Mouse (Mus musculus) c-Kit-positive CD71-positive TER-119-negative erythroid progenitor cells, embryonic 14.5 days (primary cell): Measurements from ENCODE around the gene Slc22a15.
"Not testable (repeated sequence)": the region's sequence is repeated elsewhere in the genome, so short reads cannot be mapped to it uniquely, and the experiment has no call there.

Source experiments
- DNase-seq: peaks from one replicate; pipeline ENCODE4 v3.0.0-alpha.2; 2013; ENCODE audit warnings: low read depth

Gene Slc22a15

GRCm38 (mm10) chr3:101867001-101867421 is 57.2 kb downstream of the Slc22a15 start:
- no peak for DNase-seq

GRCm38 (mm10) chr3:101861856-101862255 is 62.4 kb downstream of the Slc22a15 start:
- DNase-seq: no peak

GRCm38 (mm10) chr3:101860151-101860550 is 64.1 kb downstream of the Slc22a15 start:
- no peak for DNase-seq

- DNase-seq: no peak
Measured at GRCm38 (mm10) chr3:101859740-101860139, 64.5 kb downstream of the Slc22a15 start.

GRCm38 (mm10) chr3:101854075-101854474 is 70.2 kb downstream of the Slc22a15 start:
- no peak for DNase-seq

GRCm38 (mm10) chr3:101851363-101851762 is 72.9 kb downstream of the Slc22a15 start:
- DNase-seq: no peak

GRCm38 (mm10) chr3:101848816-101849215 is 75.4 kb downstream of the Slc22a15 start, which contains the start of gene Mab21l3:
TSS of gene Mab21l3 (minus strand) at chr3:101848959.
- no peak for DNase-seq

GRCm38 (mm10) chr3:101846096-101846495 is 78.2 kb downstream of the Slc22a15 start:
- DNase-seq: no peak

GRCm38 (mm10) chr3:101842372-101843094 is 81.7 kb downstream of the Slc22a15 start:
- no peak for DNase-seq

- DNase-seq: no peak
Measured at GRCm38 (mm10) chr3:101839327-101839726, 84.9 kb downstream of the Slc22a15 start.

GRCm38 (mm10) chr3:101836971-101837370 is 87.3 kb downstream of the Slc22a15 start:
- DNase-seq: no peak

- DNase-seq: no peak
Measured at GRCm38 (mm10) chr3:101836532-101836931, 87.7 kb downstream of the Slc22a15 start.

- DNase-seq: peak; percentile 31
Measured at GRCm38 (mm10) chr3:101836045-101836444, 88.2 kb downstream of the Slc22a15 start.

GRCm38 (mm10) chr3:101831189-101831858 is 92.9 kb downstream of the Slc22a15 start:
- DNase-seq: no peak

GRCm38 (mm10) chr3:101829881-101830616 is 94.2 kb downstream of the Slc22a15 start:
- no peak for DNase-seq

GRCm38 (mm10) chr3:101828595-101828994 is 95.7 kb downstream of the Slc22a15 start:
- no peak for DNase-seq

- no peak for DNase-seq
Measured at GRCm38 (mm10) chr3:101827220-101827715, 97.0 kb downstream of the Slc22a15 start.

GRCm38 (mm10) chr3:101824338-101824737 is 99.9 kb downstream of the Slc22a15 start:
- no peak for DNase-seq

- DNase-seq: no peak
Measured at GRCm38 (mm10) chr3:101822052-101822451, 102.2 kb downstream of the Slc22a15 start.

- not testable (repeated sequence) for DNase-seq
Measured at GRCm38 (mm10) chr3:101820708-101821107, 103.5 kb downstream of the Slc22a15 start.

GRCm38 (mm10) chr3:101816006-101816405 is 108.2 kb downstream of the Slc22a15 start:
- no peak for DNase-seq

- DNase-seq: no peak
Measured at GRCm38 (mm10) chr3:101814790-101815189, 109.5 kb downstream of the Slc22a15 start.
